Mouse (Mus musculus) c-Kit-positive CD71-positive TER-119-positive erythroid progenitor cells, embryonic 14.5 days (primary cell): ENCODE measurements at regions not wholly inside any gene's neighbourhood (a gene's known extent, or its start where the extent isn't known, plus 50 kb on each side); places are given as distances from the start of the nearest gene placed in this dataset.

Experiments used
- DNase-seq: peaks from one replicate; pipeline ENCODE4 v3.0.0-alpha.2; 2013; ENCODE audit warnings: low spot score

GRCm38 (mm10) chr17:81185685-81186084, 120.8 kb upstream of the Thumpd2 start:
- no peak for DNase-seq

- DNase-seq: no peak
These were observed 116.0 kb upstream of the Thumpd2 start for GRCm38 (mm10) chr17:81180813-81181424.

GRCm38 (mm10) chr17:81176306-81176705, 111.4 kb upstream of the Thumpd2 start:
- DNase-seq: no peak

- DNase-seq: no peak
These were observed 111.0 kb upstream of the Thumpd2 start for GRCm38 (mm10) chr17:81175877-81176276.

GRCm38 (mm10) chr17:81172943-81173342, 108.1 kb upstream of the Thumpd2 start:
- DNase-seq: no peak

GRCm38 (mm10) chr17:81169118-81169517, 104.2 kb upstream of the Thumpd2 start:
- DNase-seq: no peak

- no peak for DNase-seq
These were observed 85.8 kb upstream of the Thumpd2 start for GRCm38 (mm10) chr17:81150730-81151129.

GRCm38 (mm10) chr17:81134702-81135101, 69.8 kb upstream of the Thumpd2 start:
- no peak for DNase-seq

- DNase-seq: no peak
These were observed 68.3 kb upstream of the Thumpd2 start for GRCm38 (mm10) chr17:81133227-81133626.
